In the genomic region with DNA sequence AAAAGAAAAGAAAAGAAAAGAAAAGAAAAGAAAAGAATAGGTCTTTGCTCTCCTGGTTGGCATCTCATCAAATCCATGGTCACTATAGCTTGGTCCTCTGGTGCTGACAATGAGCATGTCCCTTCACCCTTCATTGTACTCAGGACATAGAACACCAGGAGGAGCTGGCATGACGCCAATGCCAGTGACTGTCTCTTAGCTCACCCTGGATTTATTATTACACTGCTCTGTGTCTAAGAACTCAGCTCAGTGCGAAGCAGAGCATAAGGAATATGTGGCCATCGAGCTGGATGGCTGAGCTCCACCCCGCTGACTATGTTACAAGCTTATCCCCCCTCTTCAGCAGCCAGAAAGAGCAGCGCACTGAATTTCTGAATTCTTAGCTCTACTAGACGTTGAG, we compare ENCODE assay signal across 22 mouse cellular contexts. TPM values are rescaled to one million over a fixed set of nuclear protein-coding genes. Genes with fewer than 3 reads are reported as not detected.
DNase-seq lines count a peak whose midpoint lies in the region; ATAC-seq and TF ChIP-seq lines count a peak whose summit lies in the region.
"Had no signal": no experiment of that assay in that cellular context is flagged by ENCODE, and none has a peak within 500 bp of the region (broad histone marks: within the 10 kb centered on the region; RNA-seq: fewer than 3 reads in every experiment).

No protein-coding gene starts in this region.

- TF ChIP-seq CTCF in lung, embryonic 14.5 days (IDR thresholded peaks at IDR 0.05; ENCODE audit: low read depth) = no peak

- no peak overlapping the region for H3K9ac ChIP-seq in lung, embryonic 14.5 days
- H3K9ac ChIP-seq: embryonic facial prominence, embryonic 15.5 days; heart, embryonic 12.5 days had no signal

- DNase-seq in adrenal gland, postnatal 25 days = peak; percentile 27
- DNase-seq in adrenal gland, adult 2 months = no peak
- DNase-seq in lung, embryonic 14.5 days = peak; percentile 18
- DNase-seq in lung, postnatal 10 days = no peak
- peak; percentile 42 for DNase-seq in kidney, adult 18-20 months
- peak; percentile 64 for DNase-seq in kidney, postnatal 14 days
- DNase-seq in urinary bladder, postnatal 25 days (ENCODE audit: low spot score) = no peak
- DNase-seq in spleen, postnatal 14 days (ENCODE audit: low spot score in 2 of 2) = no peak
- DNase-seq: cerebellum, adult 9-10 months; embryo, embryonic 11 days; gastrocnemius, postnatal 36 days; layer of hippocampus, postnatal 36 days; lung, adult 18-20 months; lung, postnatal 4 days; spleen, adult 18-20 months; thymus, postnatal 36 days had no signal

- no peak overlapping the region for H3K4me2 ChIP-seq in lung, embryonic 14.5 days
- H3K4me2 ChIP-seq: embryonic facial prominence, embryonic 15.5 days; heart, embryonic 12.5 days had no signal

- 54% methylated on average over 6 of the region's 6 CpGs for WGBS in lung, embryonic 14.5 days

- H3K27me3 ChIP-seq in lung, embryonic 14.5 days (ENCODE audit: insufficient read depth, low read length) = no peaks in the 10 kb centered on the region
- H3K27me3 ChIP-seq: CH12.LX; embryonic facial prominence, embryonic 15.5 days; heart, embryonic 12.5 days had no signal

- no peak overlapping the region for H3K4me3 ChIP-seq in lung, embryonic 14.5 days (ENCODE audit: low read depth, low read length)
- H3K4me3 ChIP-seq: embryonic facial prominence, embryonic 15.5 days; forebrain, embryonic 10.5 days; heart, embryonic 12.5 days; midbrain, embryonic 10.5 days had no signal

- H3K27ac ChIP-seq in lung, embryonic 14.5 days (ENCODE audit: low read depth) = peak overlapping the region; percentile 52; the same call in 1 of the 2 replicates
- H3K27ac ChIP-seq: embryonic facial prominence, embryonic 15.5 days; forebrain, embryonic 10.5 days; midbrain, embryonic 10.5 days had no signal

- no peaks in the 10 kb centered on the region; the same call in 1 of the 2 replicates for H3K4me1 ChIP-seq in lung, embryonic 14.5 days (ENCODE audit: insufficient read depth)
- H3K4me1 ChIP-seq: embryonic facial prominence, embryonic 15.5 days; forebrain, embryonic 10.5 days; heart, embryonic 12.5 days; midbrain, embryonic 10.5 days had no signal

- ATAC-seq in lung, embryonic 14.5 days (ENCODE audit: insufficient read depth) = peak; percentile 44; the same call in 1 of the 2 replicates
- ATAC-seq: hindbrain, embryonic 16.5 days had no signal

- no peaks in the 10 kb centered on the region for H3K9me3 ChIP-seq in lung, embryonic 14.5 days (ENCODE audit: low read depth, low read length)
- H3K9me3 ChIP-seq: embryonic facial prominence, embryonic 15.5 days; forebrain, embryonic 10.5 days; heart, embryonic 12.5 days; midbrain, embryonic 10.5 days had no signal

- no peaks in the 10 kb centered on the region for H3K36me3 ChIP-seq in lung, embryonic 14.5 days (ENCODE audit: insufficient read depth)
- H3K36me3 ChIP-seq: embryonic facial prominence, embryonic 15.5 days; forebrain, embryonic 10.5 days; heart, embryonic 12.5 days; midbrain, embryonic 10.5 days had no signal

RNA-seq across cellular contexts. Expression of a gene that starts 42.8 kb away (rescaled TPM):
- 0.76 TPM in 1 of 2 replicates, not detected in the other for total RNA-seq in adrenal gland, postnatal 25 days (2021)
- total RNA-seq in adrenal gland, adult 2 months (2021) = 1 to 10 TPM in 1 of 2 experiments, under 1 TPM in 1; 0.76 to 1.1 TPM
- polyA plus RNA-seq in adrenal gland, adult 2 months (2012; rRNA removed) = 0.54 and 1.0 TPM in 2 replicates
- polyA plus RNA-seq in lung, embryonic 14.5 days (2014; fragmentation: Nextera tagmentation; extraction: Ambion mirVana) = 11.6 and 17.9 TPM in 2 replicates
- total RNA-seq: CH12.LX had no signal

Comparison
In these comparisons a context has a peak if more than half of its experiments do, and no peak if none do; other contexts are left out.
1. DNase-seq: peak in adrenal gland, postnatal 25 days (single experiment), lung, embryonic 14.5 days (single experiment), kidney, adult 18-20 months (single experiment) and kidney, postnatal 14 days (single experiment); none in adrenal gland, adult 2 months (single experiment), lung, postnatal 10 days (single experiment), urinary bladder, postnatal 25 days (single experiment) and spleen, postnatal 14 days (0 of 2).